Mouse (Mus musculus) embryonic facial prominence, embryonic 15.5 days (tissue): ENCODE data around the gene Ppp2r5e. TPM values are rescaled to one million over a fixed set of nuclear protein-coding genes. Genes with fewer than 3 reads are reported as not detected.

Experiments
- ATAC-seq: fragments of 200-750 bp; cut with Nextera tagmentation; 2 replicates; pipeline ENCODE4 v1.8.0; 2017; ENCODE audit warnings: low read depth, moderate TSS enrichment; ENCODE audit not compliant: insufficient number of reproducible peaks, low FRiP score, low TSS enrichment
- H3K27ac ChIP-seq: fragments of 300-500 bp; sonication (generic); replicated peaks from 2 replicates; pipeline ENCODE4 v1.5.1; 2015; ENCODE audit warnings: mild to moderate bottlenecking, inconsistent platforms
- H3K27me3 ChIP-seq: fragments of 300-500 bp; sonication (generic); 2 replicates; pipeline ENCODE4 v1.6.1; 2015; ENCODE audit warnings: inconsistent platforms
- H3K36me3 ChIP-seq: fragments of 300-500 bp; sonication (generic); 2 replicates; pipeline ENCODE4 v1.6.1; 2015; ENCODE audit warnings: mild to moderate bottlenecking, inconsistent platforms
- H3K4me1 ChIP-seq: fragments of 300-500 bp; sonication (generic); 2 replicates; pipeline ENCODE4 v1.6.1; 2015; ENCODE audit warnings: inconsistent platforms
- H3K4me2 ChIP-seq: fragments of 300-500 bp; sonication (generic); replicated peaks from 2 replicates; pipeline ENCODE4 v1.6.1; 2015; ENCODE audit warnings: mild to moderate bottlenecking, inconsistent platforms
- H3K4me3 ChIP-seq: fragments of 300-500 bp; sonication (generic); replicated peaks from 2 replicates; pipeline ENCODE4 v1.5.1; 2015; ENCODE audit warnings: mild to moderate bottlenecking, inconsistent platforms
- H3K9ac ChIP-seq: fragments of 300-500 bp; sonication (generic); 2 replicates; pipeline ENCODE4 v1.6.1; 2015; ENCODE audit warnings: inconsistent platforms
- H3K9me3 ChIP-seq: fragments of 300-500 bp; sonication (generic); replicated peaks from 2 replicates; pipeline ENCODE4 v1.6.1; 2016; ENCODE audit warnings: inconsistent platforms
- WGBS: fragments of 180-500 bp; shearing (Covaris S2); methylation state at CpG from one replicate; pipeline ENCODE4 v1.1.7; 2015; 5-methylcytosine and 5-hydroxymethylcytosine counted together
- polyA plus RNA-seq: library from polyadenylated mRNA; unstranded; fragments of >200 nt; fragmentation: Nextera tagmentation; extraction: Ambion mirVana; gene quantifications from 2 replicates; pipeline ENCODE4 v1.2.1, GENCODE M21; 2015

Gene Ppp2r5e
- polyA plus RNA-seq, 1 experiment from 2014 or later, result 12.4 TPM

DNA sequence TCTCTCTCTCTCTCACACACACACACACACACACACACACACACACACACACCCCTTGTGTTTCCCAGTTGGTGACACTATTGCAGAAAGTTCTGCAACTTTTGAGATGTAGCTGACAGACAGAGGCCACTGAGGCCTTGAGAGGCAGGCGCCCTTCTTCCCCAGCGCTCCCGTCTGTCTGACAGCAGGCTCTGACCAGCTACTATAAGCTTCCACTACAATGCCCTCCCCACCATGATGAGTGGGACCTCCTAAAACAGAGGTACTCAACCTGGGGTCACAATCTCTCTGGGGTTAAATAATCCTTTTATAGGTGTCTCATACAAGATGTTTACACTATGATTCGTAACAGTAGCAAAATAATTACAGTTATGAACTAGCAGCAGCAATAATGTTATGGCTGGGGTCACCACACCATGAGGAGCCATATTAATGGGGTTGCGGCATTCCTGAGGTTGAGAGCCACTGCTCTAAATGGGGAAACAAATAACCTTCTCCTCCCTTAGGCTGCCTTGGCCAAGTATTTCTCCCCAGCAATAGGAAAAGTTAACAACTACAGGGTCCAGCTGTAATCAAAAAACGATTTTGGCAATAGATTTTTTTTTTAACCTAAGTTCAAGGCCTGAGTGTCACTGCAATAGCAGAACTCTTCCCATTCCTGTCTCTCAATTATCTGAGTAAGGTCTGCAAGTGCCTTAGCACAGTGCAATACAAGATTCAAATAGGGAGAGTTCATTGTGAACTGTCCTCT lies 58.2 kb downstream of the Ppp2r5e start:
- Histone ChIP-seq H3K4me3 (no peak overlapping the region), H3K9ac (no peak overlapping the region), H3K4me2 (no peak overlapping the region), H3K9me3 (no peaks in the 10 kb centered on the region), H3K36me3 (no peaks in the 10 kb centered on the region), H3K4me1 (peaks cover 17% of the 10 kb centered on the region), H3K27me3 (no peaks in the 10 kb centered on the region), H3K27ac (no peak overlapping the region)
- ATAC-seq, result no peak
- WGBS, result 68% methylated on average over 6 of the region's 6 CpGs

DNA sequence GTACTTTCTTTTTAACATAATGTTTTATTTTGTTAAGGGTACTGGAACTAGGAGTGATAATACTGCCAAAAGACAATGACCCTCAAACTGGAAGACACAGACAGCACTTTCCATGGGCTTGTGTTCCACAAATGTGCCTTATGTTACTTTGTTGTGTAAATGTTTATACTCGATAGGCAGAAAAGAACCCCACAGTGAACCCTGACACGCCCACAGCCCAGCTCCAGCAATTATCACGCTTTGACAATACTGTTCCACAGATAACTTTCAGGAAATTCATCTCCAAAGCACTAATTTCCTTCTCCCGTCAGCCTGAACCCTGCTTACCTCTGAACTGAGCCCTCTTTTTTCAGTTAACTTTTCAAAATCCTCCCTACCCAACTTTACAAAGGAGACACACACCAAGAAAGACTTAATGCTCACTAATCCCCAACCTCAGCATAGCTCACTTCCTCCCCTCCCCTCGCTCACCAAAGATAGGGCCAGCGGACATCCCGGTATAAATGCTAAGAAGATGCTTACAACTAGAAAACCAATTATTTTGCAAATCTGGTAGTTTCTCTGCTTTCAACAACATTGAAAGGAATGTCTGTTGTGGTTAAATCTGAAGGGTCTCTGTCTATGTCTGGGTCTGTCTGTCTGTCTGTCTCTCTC lies 58.9 kb downstream of the Ppp2r5e start:
- H3K4me3 ChIP-seq, result no peak overlapping the region
- no peaks in the 10 kb centered on the region for H3K36me3 ChIP-seq
- no peak overlapping the region for H3K27ac ChIP-seq
- no peak overlapping the region for H3K4me2 ChIP-seq
- H3K9me3 ChIP-seq, result no peaks in the 10 kb centered on the region
- H3K27me3 ChIP-seq, result no peaks in the 10 kb centered on the region
- ATAC-seq, result no peak
- peaks cover 17% of the 10 kb centered on the region for H3K4me1 ChIP-seq
- WGBS, result 35% methylated on average over 7 of the region's 7 CpGs
- H3K9ac ChIP-seq, result no peak overlapping the region

GRCm38 (mm10) chr12:75536566-75536965 lies 59.5 kb downstream of the Ppp2r5e start:
- no peak overlapping the region for H3K4me3 ChIP-seq
- no peaks in the 10 kb centered on the region for H3K27me3 ChIP-seq
- peaks cover 16% of the 10 kb centered on the region for H3K4me1 ChIP-seq
- no peak overlapping the region for H3K9ac ChIP-seq
- no peak overlapping the region for H3K4me2 ChIP-seq
- H3K27ac ChIP-seq, result 0 out of 2 replicates have a peak overlapping the region, but pooled peaks have one; percentile 5
- no peaks in the 10 kb centered on the region for H3K9me3 ChIP-seq
- H3K36me3 ChIP-seq, result no peaks in the 10 kb centered on the region
- 77% methylated on average over 7 of the region's 7 CpGs for WGBS
- no peak for ATAC-seq

DNA sequence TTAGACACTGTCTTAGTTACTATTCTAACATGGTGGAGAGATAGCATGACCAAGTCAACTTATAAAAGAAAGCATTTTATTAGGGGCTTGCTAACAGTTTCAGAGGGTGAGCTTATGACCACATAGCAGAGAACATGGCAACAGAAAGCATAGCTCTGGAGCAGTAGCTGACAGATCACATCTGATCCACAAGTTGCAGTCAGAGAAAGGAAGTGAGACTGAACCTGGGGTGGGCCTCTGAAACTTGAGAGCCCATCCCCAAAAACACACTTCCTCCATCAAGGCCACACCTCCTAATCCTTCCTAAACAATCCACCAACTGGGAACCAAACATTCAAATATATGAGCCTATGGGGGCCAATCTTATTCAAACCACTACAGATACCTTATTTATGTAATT lies 62.9 kb downstream of the Ppp2r5e start:
- peaks cover 28% of the 10 kb centered on the region for H3K4me1 ChIP-seq
- H3K9ac ChIP-seq, result no peak overlapping the region
- H3K36me3 ChIP-seq, result no peaks in the 10 kb centered on the region
- no peak overlapping the region for H3K4me2 ChIP-seq
- no peak overlapping the region for H3K4me3 ChIP-seq
- no peaks in the 10 kb centered on the region for H3K9me3 ChIP-seq
- ATAC-seq, result no peak
- no peak overlapping the region for H3K27ac ChIP-seq
- H3K27me3 ChIP-seq, result no peaks in the 10 kb centered on the region

DNA sequence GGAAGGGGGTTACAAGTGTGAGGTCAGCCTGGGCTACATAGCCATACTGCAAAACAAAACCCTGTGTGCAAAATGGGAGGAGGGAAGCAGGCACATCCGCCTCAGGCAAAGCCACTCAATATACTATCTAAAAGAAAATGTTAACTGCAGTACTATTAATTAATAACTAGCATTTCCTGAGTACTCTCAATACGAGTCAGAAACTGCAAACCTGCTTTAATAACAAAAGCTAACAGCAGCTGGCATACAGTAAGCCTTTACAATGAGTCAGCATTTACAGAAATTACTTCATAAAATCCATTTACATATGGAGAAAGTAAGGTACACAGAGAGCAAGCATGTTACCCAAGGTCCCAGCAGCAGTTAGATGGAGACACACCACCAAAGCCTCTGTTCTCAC lies 64.2 kb downstream of the Ppp2r5e start:
- 64% methylated on average over 2 of the region's 2 CpGs for WGBS
- Histone ChIP-seq H3K9me3 (no peaks in the 10 kb centered on the region), H3K4me2 (no peak overlapping the region), H3K4me3 (no peak overlapping the region), H3K27me3 (no peaks in the 10 kb centered on the region), H3K36me3 (no peaks in the 10 kb centered on the region), H3K9ac (no peak overlapping the region), H3K27ac (no peak overlapping the region), H3K4me1 (peaks cover 21% of the 10 kb centered on the region)
- no peak for ATAC-seq

DNA sequence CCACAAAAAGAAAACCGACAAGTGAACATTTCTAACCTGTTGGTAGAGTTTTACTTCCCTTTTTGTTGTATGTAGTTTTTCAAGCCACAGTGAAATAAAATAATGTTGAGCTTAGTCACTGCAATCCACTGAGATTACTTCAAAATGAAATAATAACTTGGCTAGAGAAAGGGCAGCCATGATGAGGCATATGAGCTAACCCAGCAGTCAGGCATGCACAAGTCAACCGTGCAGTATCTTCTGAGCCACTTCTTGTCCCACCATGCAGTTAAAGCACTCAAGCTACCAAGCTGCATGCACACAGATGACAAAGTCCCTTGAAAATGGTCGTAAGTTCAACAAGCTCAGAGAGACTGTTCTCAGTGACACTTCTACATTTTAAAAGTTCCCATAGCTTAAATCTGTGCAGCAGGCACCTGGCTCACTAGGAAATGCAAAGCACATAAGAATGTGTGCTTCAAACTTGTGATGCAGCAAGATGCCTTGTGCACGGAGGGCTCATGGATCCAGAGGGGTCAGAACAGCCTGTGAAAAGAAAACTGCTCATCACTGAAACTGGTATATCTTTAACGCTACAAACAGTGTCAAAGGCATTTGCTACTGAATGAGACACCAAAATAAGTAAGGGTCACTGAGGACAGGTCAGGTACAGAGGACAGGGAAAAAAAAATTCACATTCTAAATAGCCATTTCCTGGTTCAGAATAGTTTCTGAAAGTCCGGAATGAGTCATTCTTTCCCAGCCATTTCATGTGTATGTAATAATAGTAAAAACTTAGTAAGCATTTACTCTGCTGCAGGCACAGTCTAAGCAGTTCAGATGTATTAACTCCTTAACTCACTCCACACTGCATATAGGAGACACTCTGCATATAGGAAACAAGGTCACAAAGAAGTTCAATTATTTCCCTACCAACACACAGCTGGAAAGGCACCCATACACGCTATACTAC lies 66.9 kb downstream of the Ppp2r5e start:
- peaks cover 17% of the 10 kb centered on the region for H3K4me1 ChIP-seq
- H3K27ac ChIP-seq, result no peak overlapping the region; the same call in 1 of the 2 replicates
- no peaks in the 10 kb centered on the region for H3K27me3 ChIP-seq
- no peak overlapping the region for H3K4me3 ChIP-seq
- no peak overlapping the region for H3K4me2 ChIP-seq
- H3K36me3 ChIP-seq, result no peaks in the 10 kb centered on the region
- WGBS, result 63% methylated on average over 7 of the region's 7 CpGs
- no peaks in the 10 kb centered on the region for H3K9me3 ChIP-seq
- ATAC-seq, result peak; percentile 43; the same call in 1 of the 2 replicates
- no peak overlapping the region for H3K9ac ChIP-seq

GRCm38 (mm10) chr12:75528300-75528699 lies 67.7 kb downstream of the Ppp2r5e start:
- 55% methylated on average over 1 of the region's 1 CpGs for WGBS
- Histone ChIP-seq H3K27me3 (no peaks in the 10 kb centered on the region), H3K36me3 (no peaks in the 10 kb centered on the region), H3K4me1 (peaks cover 17% of the 10 kb centered on the region), H3K27ac (no peak overlapping the region), H3K4me3 (no peak overlapping the region), H3K9ac (no peak overlapping the region), H3K4me2 (no peak overlapping the region), H3K9me3 (no peaks in the 10 kb centered on the region)
- no peak for ATAC-seq

DNA sequence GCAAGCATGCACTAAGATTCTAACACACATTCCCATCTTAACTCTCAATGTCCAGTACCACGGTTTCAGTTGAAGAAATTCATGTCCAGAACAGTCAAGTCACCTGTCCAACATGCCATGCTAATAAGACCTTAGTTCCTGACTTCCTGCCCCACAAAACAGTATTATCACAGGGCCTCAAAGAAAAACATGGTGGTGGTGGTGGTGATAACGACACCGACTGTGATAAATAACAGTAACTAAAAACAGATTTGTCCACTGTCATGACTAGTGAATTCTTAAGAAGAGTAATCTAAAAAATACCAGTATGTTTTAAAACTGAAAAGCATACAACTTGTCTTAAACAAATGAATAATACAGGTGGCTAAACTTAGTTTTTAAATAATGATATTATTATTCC lies 71.8 kb downstream of the Ppp2r5e start:
- Histone ChIP-seq H3K4me1 (peaks cover 15% of the 10 kb centered on the region), H3K27me3 (no peaks in the 10 kb centered on the region), H3K9me3 (no peaks in the 10 kb centered on the region), H3K36me3 (no peaks in the 10 kb centered on the region), H3K27ac (no peak overlapping the region), H3K4me3 (no peak overlapping the region), H3K9ac (no peak overlapping the region), H3K4me2 (no peak overlapping the region)
- 83% methylated on average over 3 of the region's 3 CpGs for WGBS
- ATAC-seq, result no peak

- ATAC-seq, result no peak
These were observed 73.1 kb downstream of the Ppp2r5e start for GRCm38 (mm10) chr12:75522931-75523330.

GRCm38 (mm10) chr12:75522360-75522759 lies 73.7 kb downstream of the Ppp2r5e start:
- Histone ChIP-seq H3K9ac (no peak overlapping the region), H3K4me2 (no peak overlapping the region), H3K4me3 (no peak overlapping the region), H3K27me3 (no peaks in the 10 kb centered on the region), H3K9me3 (no peaks in the 10 kb centered on the region), H3K27ac (no peak overlapping the region), H3K36me3 (no peaks in the 10 kb centered on the region), H3K4me1 (peaks cover 7% of the 10 kb centered on the region; the same call in 1 of the 2 replicates)
- WGBS, result 92% methylated on average over 2 of the region's 2 CpGs
- ATAC-seq, result no peak

More at GRCm38 (mm10) chr12:75522931-75523330, 73.1 kb downstream of the Ppp2r5e start:
- Histone ChIP-seq H3K4me2 (no peak overlapping the region), H3K9ac (no peak overlapping the region), H3K9me3 (no peaks in the 10 kb centered on the region), H3K27ac (no peak overlapping the region), H3K4me1 (peaks cover 10% of the 10 kb centered on the region), H3K36me3 (no peaks in the 10 kb centered on the region), H3K27me3 (no peaks in the 10 kb centered on the region), H3K4me3 (no peak overlapping the region)
- WGBS, result 77% methylated on average over 2 of the region's 2 CpGs

DNA sequence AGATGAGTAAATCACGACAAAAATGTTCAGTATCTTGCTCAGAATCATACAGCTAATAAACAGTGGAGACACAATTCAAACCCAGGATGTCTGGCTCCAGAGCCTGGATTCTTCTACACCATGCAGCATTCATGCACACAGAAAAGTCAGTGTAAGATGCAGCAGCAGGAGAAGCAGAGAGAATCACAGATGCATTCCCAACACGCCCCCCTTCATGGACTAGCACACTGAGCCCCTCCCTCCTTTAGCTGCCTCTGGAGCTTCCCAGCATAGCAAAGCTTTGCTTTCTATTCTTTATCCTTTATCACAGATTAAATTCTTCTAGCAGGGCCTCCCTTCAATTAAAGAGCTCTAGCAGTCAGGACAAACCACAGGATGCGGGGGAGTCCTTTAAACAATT lies 75.7 kb downstream of the Ppp2r5e start:
- Histone ChIP-seq H3K4me3 (no peak overlapping the region), H3K9me3 (no peaks in the 10 kb centered on the region), H3K9ac (no peak overlapping the region), H3K4me2 (no peak overlapping the region), H3K4me1 (peaks cover 7% of the 10 kb centered on the region; the same call in 1 of the 2 replicates), H3K27me3 (no peaks in the 10 kb centered on the region), H3K27ac (no peak overlapping the region), H3K36me3 (no peaks in the 10 kb centered on the region)
- WGBS, result 48% methylated on average over 3 of the region's 3 CpGs
- ATAC-seq, result no peak
